Mouse (Mus musculus) midbrain, embryonic 15.5 days (tissue): ENCODE data around the gene Cnot1. TPM values are rescaled to one million over a fixed set of nuclear protein-coding genes. Genes with fewer than 3 reads are reported as not detected.
"Not testable (repeated sequence)": the region's sequence is repeated elsewhere in the genome, so short reads cannot be mapped to it uniquely, and the experiment has no call there.

Source experiments
- ATAC-seq: fragments of 200-750 bp; cut with Nextera tagmentation; replicated peaks from 2 replicates; pipeline ENCODE4 v1.8.0; 2017; ENCODE audit warnings: moderate TSS enrichment
- H3K27ac ChIP-seq: fragments of 300-500 bp; sonication (generic); 2 replicates; pipeline ENCODE4 v1.5.1; 2015; ENCODE audit warnings: mild to moderate bottlenecking, inconsistent platforms
- H3K27me3 ChIP-seq: fragments of 300-500 bp; sonication (generic); replicated peaks from 2 replicates; pipeline ENCODE4 v1.6.1; 2015; ENCODE audit warnings: inconsistent platforms
- H3K36me3 ChIP-seq: fragments of 300-500 bp; sonication (generic); replicated peaks from 2 replicates; pipeline ENCODE4 v1.6.1; 2015; ENCODE audit warnings: inconsistent platforms
- H3K4me1 ChIP-seq: fragments of 300-500 bp; sonication (generic); 2 replicates; pipeline ENCODE4 v1.6.1; 2015; ENCODE audit warnings: inconsistent platforms
- H3K4me2 ChIP-seq: fragments of 300-500 bp; sonication (generic); 2 replicates; pipeline ENCODE4 v1.6.1; 2015; ENCODE audit warnings: inconsistent platforms, mild to moderate bottlenecking, moderate library complexity
- H3K4me3 ChIP-seq: fragments of 300-500 bp; sonication (generic); 2 replicates; pipeline ENCODE4 v1.5.1; 2015; ENCODE audit warnings: mild to moderate bottlenecking, inconsistent platforms
- H3K9ac ChIP-seq: fragments of 300-500 bp; sonication (generic); 2 replicates; pipeline ENCODE4 v1.6.1; 2015; ENCODE audit warnings: mild to moderate bottlenecking, inconsistent platforms
- H3K9me3 ChIP-seq: fragments of 300-500 bp; sonication (generic); 2 replicates; pipeline ENCODE4 v1.6.1; 2016; ENCODE audit warnings: inconsistent platforms
- WGBS: fragments of 180-500 bp; shearing (Covaris S2); methylation state at CpG from one replicate; pipeline ENCODE4 v1.1.7; 2015; ENCODE audit warnings: mixed read lengths; 5-methylcytosine and 5-hydroxymethylcytosine counted together
- polyA plus RNA-seq: library from polyadenylated mRNA; unstranded; fragments of >200 nt; fragmentation: Nextera tagmentation; extraction: Ambion mirVana; gene quantifications from 2 replicates; pipeline ENCODE4 v1.2.1, GENCODE M21; 2015

Cnot1 gene
- polyA plus RNA-seq, 1 experiment from 2014 or later, result 48.8 TPM

DNA sequence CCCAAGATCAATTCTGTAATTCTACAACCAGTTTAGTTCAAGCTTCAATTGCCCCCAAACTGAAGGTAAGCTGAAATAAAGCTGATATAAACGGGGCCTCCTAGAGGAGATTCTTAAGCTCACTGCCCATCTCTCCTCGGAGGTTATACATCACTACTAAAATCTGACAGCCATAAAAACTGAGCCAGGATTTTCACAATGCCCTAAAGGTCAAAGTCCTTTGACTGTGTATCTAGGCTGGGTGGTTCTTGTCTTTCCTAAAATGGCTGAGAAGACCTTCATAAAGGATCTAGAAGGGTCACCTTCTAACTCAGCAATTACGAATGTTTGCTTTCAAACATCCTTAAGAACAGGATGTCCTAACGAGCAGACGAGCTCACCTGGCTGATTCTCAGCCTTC, 1.9 kb upstream of the Cnot1 start:
- H3K9me3 ChIP-seq, result no peaks in the 10 kb centered on the region
- no peaks in the 10 kb centered on the region for H3K36me3 ChIP-seq
- no peaks in the 10 kb centered on the region for H3K27me3 ChIP-seq
- peaks cover 20% of the 10 kb centered on the region for H3K4me1 ChIP-seq
- H3K9ac ChIP-seq, result no peak overlapping the region
- ATAC-seq, result no peak
- H3K4me3 ChIP-seq, result no peak overlapping the region
- H3K27ac ChIP-seq, result no peak overlapping the region
- 85% methylated on average over 5 of the region's 5 CpGs for WGBS
- no peak overlapping the region for H3K4me2 ChIP-seq

- WGBS, result 83% methylated on average over 4 of the region's 4 CpGs
- Histone ChIP-seq H3K4me2 (no peak overlapping the region), H3K36me3 (no peaks in the 10 kb centered on the region)
These were observed 1.4 kb upstream of the Cnot1 start for GRCm38 (mm10) chr8:95808631-95809030.

GRCm38 (mm10) chr8:95807861-95808260, 597 bp upstream of the Cnot1 start:
- peak; percentile 96 for ATAC-seq
- Histone ChIP-seq H3K9ac (peak overlapping the region; percentile 50), H3K4me3 (peak overlapping the region; percentile 99), H3K4me2 (peak overlapping the region; percentile 90), H3K27ac (peak overlapping the region; percentile 95), H3K9me3 (no peaks in the 10 kb centered on the region), H3K27me3 (no peaks in the 10 kb centered on the region), H3K4me1 (peaks cover 20% of the 10 kb centered on the region), H3K36me3 (no peaks in the 10 kb centered on the region)
- WGBS, result 0% methylated on average over 20 of the region's 20 CpGs

More at GRCm38 (mm10) chr8:95808631-95809030, 1.4 kb upstream of the Cnot1 start:
- ATAC-seq, result no peak
- no peak overlapping the region for H3K27ac ChIP-seq
- no peak overlapping the region for H3K9ac ChIP-seq
- H3K27me3 ChIP-seq, result no peaks in the 10 kb centered on the region
- H3K9me3 ChIP-seq, result no peaks in the 10 kb centered on the region
- peaks cover 20% of the 10 kb centered on the region for H3K4me1 ChIP-seq
- H3K4me3 ChIP-seq, result no peak overlapping the region

GRCm38 (mm10) chr8:95806461-95807191, 638 bp downstream of the Cnot1 start:
- no peaks in the 10 kb centered on the region for H3K36me3 ChIP-seq
- ATAC-seq, result no peak
- H3K27ac ChIP-seq, result peak overlapping the region; percentile 95
- peaks cover 21% of the 10 kb centered on the region for H3K4me1 ChIP-seq
- H3K27me3 ChIP-seq, result no peaks in the 10 kb centered on the region
- H3K4me2 ChIP-seq, result peak overlapping the region; percentile 90
- peak overlapping the region; percentile 95 for H3K9ac ChIP-seq
- under 1% methylated on average over 68 of the region's 69 CpGs for WGBS
- peak overlapping the region; percentile 99 for H3K4me3 ChIP-seq
- H3K9me3 ChIP-seq, result no peaks in the 10 kb centered on the region

DNA sequence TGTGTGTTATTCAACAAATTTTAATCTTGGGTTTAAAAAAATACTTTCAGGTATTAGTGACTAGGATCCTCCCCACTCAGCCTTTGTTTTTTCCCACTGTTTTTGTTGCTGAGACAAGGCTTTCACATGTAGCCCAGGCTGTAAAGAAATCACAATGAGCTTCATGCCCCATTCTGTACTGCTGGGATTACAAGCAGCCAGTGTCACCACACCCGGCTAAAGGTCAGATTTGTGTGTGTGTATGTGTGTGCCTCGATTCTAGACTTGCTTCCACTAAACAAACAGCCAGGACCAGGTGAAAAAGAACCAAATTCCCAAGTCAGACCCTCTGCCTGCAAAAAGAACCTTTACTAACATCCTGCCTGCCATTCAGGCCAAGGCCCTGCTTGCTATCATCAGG, 1.8 kb downstream of the Cnot1 start:
- WGBS, result 38% methylated on average over 2 of the region's 2 CpGs
- Histone ChIP-seq H3K27me3 (no peaks in the 10 kb centered on the region), H3K36me3 (no peaks in the 10 kb centered on the region), H3K4me3 (peak overlapping the region; percentile 99), H3K9me3 (no peaks in the 10 kb centered on the region), H3K4me1 (peaks cover 23% of the 10 kb centered on the region), H3K9ac (no peak overlapping the region), H3K27ac (no peak overlapping the region), H3K4me2 (peak overlapping the region; percentile 90)
- ATAC-seq, result no peak

DNA sequence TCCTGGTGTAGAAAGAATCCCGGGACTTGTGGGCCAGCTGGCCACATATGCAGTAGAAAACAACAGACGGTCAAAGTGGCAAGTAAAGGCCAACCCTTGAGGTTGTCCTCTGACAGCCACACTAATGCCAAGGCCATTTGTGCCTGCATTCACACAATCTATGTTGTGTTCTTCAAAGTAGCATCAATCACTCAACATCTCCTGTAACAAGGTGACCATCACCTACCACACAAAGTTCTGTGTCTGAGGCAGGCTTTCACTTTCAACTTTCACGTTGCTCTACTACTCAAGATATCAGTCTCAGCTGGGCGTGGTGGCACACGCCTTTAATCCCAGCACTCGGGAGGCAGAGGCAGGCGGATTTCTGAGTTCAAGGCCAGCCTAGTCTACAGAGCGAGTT, 5.0 kb downstream of the Cnot1 start:
- ATAC-seq, result no peak
- Histone ChIP-seq H3K27ac (no peak overlapping the region), H3K27me3 (no peaks in the 10 kb centered on the region), H3K9me3 (no peaks in the 10 kb centered on the region), H3K36me3 (no peaks in the 10 kb centered on the region), H3K4me2 (no peak overlapping the region), H3K4me1 (peaks cover 25% of the 10 kb centered on the region), H3K9ac (no peak overlapping the region), H3K4me3 (no peak overlapping the region)
- WGBS, result 94% methylated on average over 8 of the region's 8 CpGs

DNA sequence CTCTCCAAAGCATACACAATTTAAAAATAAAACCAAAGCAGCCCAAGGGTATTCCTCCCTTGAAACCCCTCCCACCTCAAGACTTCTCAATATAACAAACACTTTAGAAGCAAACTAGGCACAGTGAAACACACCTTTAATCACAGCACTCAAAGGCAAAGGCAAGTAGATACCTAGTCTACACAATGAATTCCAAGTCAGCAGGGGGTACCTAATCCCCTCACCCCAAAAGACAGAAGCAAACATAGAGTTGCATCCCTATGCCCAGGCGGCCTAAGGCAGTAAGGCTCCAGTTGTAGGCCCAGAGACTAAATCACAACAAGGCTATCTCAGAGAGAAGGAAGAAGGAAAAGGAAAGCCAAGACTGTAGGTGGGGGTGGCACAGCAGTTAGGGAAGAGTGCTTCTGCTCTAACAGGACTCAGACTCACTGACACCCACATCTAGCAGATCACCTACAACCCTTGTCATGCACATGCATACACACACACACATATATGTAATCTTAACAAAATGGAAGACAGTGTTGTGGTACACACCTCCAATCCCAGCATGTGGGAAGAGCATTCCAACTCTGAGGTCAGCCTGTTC, 5.7 kb downstream of the Cnot1 start:
- WGBS, result 74% methylated on average over 1 of the region's 1 CpGs
- Histone ChIP-seq H3K4me1 (peaks cover 25% of the 10 kb centered on the region), H3K4me2 (no peak overlapping the region), H3K9me3 (no peaks in the 10 kb centered on the region), H3K27me3 (no peaks in the 10 kb centered on the region), H3K9ac (no peak overlapping the region), H3K4me3 (no peak overlapping the region), H3K36me3 (no peaks in the 10 kb centered on the region), H3K27ac (no peak overlapping the region)
- no peak for ATAC-seq

GRCm38 (mm10) chr8:95800353-95800752, 6.9 kb downstream of the Cnot1 start:
- no peaks in the 10 kb centered on the region for H3K36me3 ChIP-seq
- H3K4me2 ChIP-seq, result no peak overlapping the region
- no peak overlapping the region for H3K4me3 ChIP-seq
- no peaks in the 10 kb centered on the region for H3K9me3 ChIP-seq
- 95% methylated on average over 3 of the region's 3 CpGs for WGBS
- ATAC-seq, result no peak
- H3K9ac ChIP-seq, result no peak overlapping the region
- peaks cover 15% of the 10 kb centered on the region for H3K4me1 ChIP-seq
- no peak overlapping the region for H3K27ac ChIP-seq
- no peaks in the 10 kb centered on the region for H3K27me3 ChIP-seq

GRCm38 (mm10) chr8:95799891-95800290, 7.4 kb downstream of the Cnot1 start:
- H3K27me3 ChIP-seq, result no peaks in the 10 kb centered on the region
- ATAC-seq, result no peak
- H3K4me3 ChIP-seq, result no peak overlapping the region
- H3K27ac ChIP-seq, result no peak overlapping the region
- peaks cover 10% of the 10 kb centered on the region for H3K4me1 ChIP-seq
- no peak overlapping the region for H3K9ac ChIP-seq
- H3K9me3 ChIP-seq, result no peaks in the 10 kb centered on the region
- no peaks in the 10 kb centered on the region for H3K36me3 ChIP-seq
- 94% methylated on average over 1 of the region's 1 CpGs for WGBS
- no peak overlapping the region for H3K4me2 ChIP-seq

- Histone ChIP-seq H3K9me3 (no peaks in the 10 kb centered on the region), H3K27ac (no peak overlapping the region), H3K36me3 (no peaks in the 10 kb centered on the region), H3K9ac (no peak overlapping the region), H3K27me3 (no peaks in the 10 kb centered on the region), H3K4me2 (no peak overlapping the region), H3K4me1 (peaks cover 5% of the 10 kb centered on the region; the same call in 1 of the 2 replicates), H3K4me3 (no peak overlapping the region)
- 95% methylated on average over 6 of the region's 6 CpGs for WGBS
- no peak for ATAC-seq
These were observed 8.1 kb downstream of the Cnot1 start for GRCm38 (mm10) chr8:95799117-95799516.

DNA sequence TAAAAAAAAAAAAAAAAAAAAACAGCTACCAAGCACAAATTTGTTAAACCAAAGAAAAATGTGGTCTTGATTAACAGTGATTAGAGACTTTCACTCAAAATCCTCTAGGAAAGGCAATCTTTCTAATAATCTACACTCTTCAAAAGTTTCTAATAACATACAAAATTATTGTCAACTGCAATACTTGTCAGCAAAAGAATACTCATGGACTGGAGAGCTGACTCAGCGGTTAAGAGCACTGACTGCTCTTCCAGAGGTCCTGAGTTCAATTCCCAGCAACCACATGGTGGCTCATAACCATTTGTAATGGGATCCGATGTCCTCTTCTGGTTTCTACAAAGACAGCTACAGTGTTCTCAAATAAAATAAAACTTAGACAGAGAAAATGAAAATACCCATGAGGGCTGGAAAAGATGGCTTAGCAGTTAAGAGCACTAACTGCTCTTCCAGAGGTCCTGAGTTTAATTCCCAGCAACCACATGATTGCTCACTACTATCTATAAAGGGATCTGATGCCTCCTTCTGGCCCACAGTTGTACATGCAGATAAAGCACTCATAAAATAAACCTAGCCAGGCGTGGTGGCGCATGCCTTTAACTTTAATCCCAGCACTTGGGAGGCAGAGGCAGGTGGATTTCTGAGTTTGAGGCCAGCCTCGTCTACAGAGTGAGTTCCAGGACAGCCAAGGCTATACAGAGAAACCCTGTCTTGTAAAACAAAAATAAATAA, 11.8 kb downstream of the Cnot1 start:
- not testable (repeated sequence) for ATAC-seq, H3K9ac ChIP-seq, H3K27me3 ChIP-seq, H3K27ac ChIP-seq, H3K36me3 ChIP-seq, H3K9me3 ChIP-seq, H3K4me3 ChIP-seq, H3K4me2 ChIP-seq, H3K4me1 ChIP-seq
- WGBS, result 94% methylated on average over 5 of the region's 5 CpGs

- H3K36me3 ChIP-seq, result peaks cover 46% of the 10 kb centered on the region
- H3K4me1 ChIP-seq, result no peaks in the 10 kb centered on the region
- ATAC-seq, result no peak
- H3K9ac ChIP-seq, result no peak overlapping the region
- 93% methylated on average over 4 of the region's 4 CpGs for WGBS
- H3K27me3 ChIP-seq, result no peaks in the 10 kb centered on the region
- no peak overlapping the region for H3K27ac ChIP-seq
- no peaks in the 10 kb centered on the region for H3K9me3 ChIP-seq
- H3K4me3 ChIP-seq, result no peak overlapping the region
- H3K4me2 ChIP-seq, result no peak overlapping the region
These were observed 21.7 kb downstream of the Cnot1 start for GRCm38 (mm10) chr8:95785591-95785990.
